Mouse (Mus musculus) heart, adult 2 months (tissue): ENCODE results near the gene Slc9a9. TPM values are rescaled to one million over a fixed set of nuclear protein-coding genes. Genes with fewer than 3 reads are reported as not detected.

Experiments
- DNase-seq, 2 experiments: peaks; one replicate each; pipeline ENCODE4 v3.0.0; 2021
- H3K27ac ChIP-seq: fragments of 200-600 bp; 2 replicates; pipeline ENCODE4 v1.8.1; 2022
- H3K27me3 ChIP-seq: fragments of 200-500 bp; 2 replicates; pipeline ENCODE4 v1.6.1; 2012; ENCODE audit warnings: mild to moderate bottlenecking, low read length, inconsistent platforms, mixed read lengths; ENCODE audit not compliant: control insufficient read depth, insufficient read depth
- H3K36me3 ChIP-seq: fragments of 200-500 bp; 2 replicates; pipeline ENCODE4 v1.6.1; 2012; ENCODE audit warnings: low read length, inconsistent platforms; ENCODE audit not compliant: control insufficient read depth, insufficient read depth
- H3K4me1 ChIP-seq: fragments of 200-500 bp; 2 replicates; pipeline ENCODE4 v1.6.1; 2011; ENCODE audit warnings: low read length; ENCODE audit not compliant: control insufficient read depth, insufficient read depth
- H3K4me3 ChIP-seq: fragments of 200-600 bp; 2 replicates; pipeline ENCODE4 v1.8.1; 2022
- H3K79me2 ChIP-seq: fragments of 200-500 bp; replicated peaks from 2 replicates; pipeline ENCODE4 v1.6.1; 2012; ENCODE audit warnings: mild to moderate bottlenecking, inconsistent platforms, low read length, moderate library complexity, mixed read lengths; ENCODE audit not compliant: control insufficient read depth, insufficient read depth
- H3K9ac ChIP-seq: fragments of 200-500 bp; 2 replicates; pipeline ENCODE4 v1.6.1; 2012; ENCODE audit warnings: low read depth, mild to moderate bottlenecking, control low read depth, inconsistent platforms, low read length, mixed read lengths
- CTCF ChIP-seq: fragments of 200-600 bp; IDR thresholded peaks from 2 replicates; pipeline ENCODE4 v1.8.1; 2022; ENCODE audit warnings: antibody characterized with exemption, mild to moderate bottlenecking, moderate library complexity
- EP300 ChIP-seq: fragments of 200-500 bp; IDR thresholded peaks from 2 replicates; pipeline ENCODE4 v1.6.1; 2011; ENCODE audit warnings: low read depth, low read length, control low read depth; ENCODE audit not compliant: insufficient read depth
- POLR2A ChIP-seq: fragments of 200-500 bp; IDR thresholded peaks from 2 replicates; pipeline ENCODE4 v1.6.1; 2011; ENCODE audit warnings: mild to moderate bottlenecking, low read depth, low read length, control low read depth; ENCODE audit not compliant: insufficient read depth
- WGBS: fragments of 180-500 bp; shearing (Covaris S2); methylation state at CpG from one replicate; pipeline ENCODE4 v1.1.7; 2018; 5-methylcytosine and 5-hydroxymethylcytosine counted together
- intact Hi-C: fragments of 180-260 bp; cut with DNase I; formaldehyde crosslinking; loops from one replicate; pipeline ENCODE4 v1.15.1; 2025
- polyA plus RNA-seq: library from polyadenylated mRNA; depleted of rRNA; stranded (reverse); fragments of >200 nt; gene quantifications from 2 replicates; pipeline ENCODE4 v1.2.3, GENCODE M21; 2012
- total RNA-seq, 2 experiments: library from RNA; stranded (reverse); gene quantifications; 2 replicates each; pipeline ENCODE4 v1.2.3; 2021

Gene Slc9a9
- total and polyA plus RNA-seq, 3 experiments, result 1.9 to 2.2 (median 2.0) TPM

GRCm38 (mm10) chr9:95220009-95220408, 550.3 kb downstream of the Slc9a9 start:
- Histone ChIP-seq H3K79me2 (no peaks in the 10 kb centered on the region), H3K27me3 (no peaks in the 10 kb centered on the region), H3K4me3 (no peak overlapping the region), H3K27ac (no peak overlapping the region), H3K9ac (no peak overlapping the region), H3K4me1 (peaks cover 2% of the 10 kb centered on the region; the same call in 1 of the 2 replicates), H3K36me3 (no peaks in the 10 kb centered on the region)
- peak in 1 of 2 experiments; percentile 4 for DNase-seq
- intact Hi-C loops, result no loop called here
- 34% methylated on average over 3 of the region's 3 CpGs for WGBS
- TF ChIP-seq POLR2A (no peak), CTCF (no peak), EP300 (no peak)

GRCm38 (mm10) chr9:95221310-95221709, 551.6 kb downstream of the Slc9a9 start:
- peaks cover 2% of the 10 kb centered on the region; the same call in 1 of the 2 replicates for H3K4me1 ChIP-seq
- no peaks in the 10 kb centered on the region for H3K27me3 ChIP-seq
- H3K9ac ChIP-seq, result no peak overlapping the region
- TF ChIP-seq POLR2A (no peak), CTCF (no peak)
- no peak for DNase-seq
- 49% methylated on average over 5 of the region's 5 CpGs for WGBS
- H3K36me3 ChIP-seq, result no peaks in the 10 kb centered on the region
- intact Hi-C loops, result no loop called here
- no peak overlapping the region for H3K4me3 ChIP-seq
- no peak overlapping the region for H3K27ac ChIP-seq
- no peaks in the 10 kb centered on the region for H3K79me2 ChIP-seq

GRCm38 (mm10) chr9:95226986-95227385, 557.3 kb downstream of the Slc9a9 start:
- 85% methylated on average over 4 of the region's 4 CpGs for WGBS
- Histone ChIP-seq H3K9ac (no peak overlapping the region), H3K79me2 (no peaks in the 10 kb centered on the region), H3K4me3 (no peak overlapping the region), H3K36me3 (no peaks in the 10 kb centered on the region), H3K4me1 (no peaks in the 10 kb centered on the region), H3K27me3 (no peaks in the 10 kb centered on the region), H3K27ac (no peak overlapping the region)
- intact Hi-C loops, result no loop called here
- TF ChIP-seq EP300, result no peak
- no peak for TF ChIP-seq POLR2A
- no peak for TF ChIP-seq CTCF
- DNase-seq, result no peak

GRCm38 (mm10) chr9:95228123-95228522, 558.4 kb downstream of the Slc9a9 start:
- H3K27ac ChIP-seq, result no peak overlapping the region
- H3K36me3 ChIP-seq, result no peaks in the 10 kb centered on the region
- no peak overlapping the region for H3K4me3 ChIP-seq
- TF ChIP-seq EP300 (no peak), CTCF (no peak), POLR2A (no peak)
- no peak for DNase-seq
- no peak overlapping the region for H3K9ac ChIP-seq
- intact Hi-C loops, result no loop called here
- no peaks in the 10 kb centered on the region for H3K4me1 ChIP-seq
- no peaks in the 10 kb centered on the region for H3K27me3 ChIP-seq
- WGBS, result 97% methylated on average over 1 of the region's 1 CpGs
- no peaks in the 10 kb centered on the region for H3K79me2 ChIP-seq

- H3K4me3 ChIP-seq, result no peak overlapping the region
- H3K9ac ChIP-seq, result no peak overlapping the region
- no peak overlapping the region for H3K27ac ChIP-seq
- no peak for DNase-seq
- no peaks in the 10 kb centered on the region for H3K4me1 ChIP-seq
- no peaks in the 10 kb centered on the region for H3K36me3 ChIP-seq
- TF ChIP-seq CTCF, result no peak
- no peak for TF ChIP-seq EP300
- no peak for TF ChIP-seq POLR2A
- intact Hi-C loops, result no loop called here
- H3K79me2 ChIP-seq, result no peaks in the 10 kb centered on the region
- H3K27me3 ChIP-seq, result no peaks in the 10 kb centered on the region
- 86% methylated on average over 2 of the region's 2 CpGs for WGBS
Measured at GRCm38 (mm10) chr9:95229147-95229546, 559.4 kb downstream of the Slc9a9 start.

GRCm38 (mm10) chr9:95239900-95240299, 570.2 kb downstream of the Slc9a9 start:
- H3K4me3 ChIP-seq, result no peak overlapping the region
- DNase-seq, result no peak
- no peaks in the 10 kb centered on the region for H3K27me3 ChIP-seq
- no peaks in the 10 kb centered on the region for H3K4me1 ChIP-seq
- no peaks in the 10 kb centered on the region for H3K79me2 ChIP-seq
- no peak for TF ChIP-seq EP300
- TF ChIP-seq POLR2A, result no peak
- TF ChIP-seq CTCF, result no peak
- H3K27ac ChIP-seq, result no peak overlapping the region
- no peaks in the 10 kb centered on the region for H3K36me3 ChIP-seq
- H3K9ac ChIP-seq, result no peak overlapping the region
- intact Hi-C loops, result no loop called here

- H3K36me3 ChIP-seq, result no peaks in the 10 kb centered on the region
- no peaks in the 10 kb centered on the region for H3K4me1 ChIP-seq
- no peak overlapping the region for H3K27ac ChIP-seq
- DNase-seq, result no peak
- no peak for TF ChIP-seq POLR2A
- TF ChIP-seq EP300, result no peak
- TF ChIP-seq CTCF, result no peak
- intact Hi-C loops, result no loop called here
- H3K79me2 ChIP-seq, result no peaks in the 10 kb centered on the region
- H3K27me3 ChIP-seq, result no peaks in the 10 kb centered on the region
- no peak overlapping the region for H3K9ac ChIP-seq
- no peak overlapping the region for H3K4me3 ChIP-seq
- WGBS, result 97% methylated on average over 2 of the region's 2 CpGs
Measured at GRCm38 (mm10) chr9:95242628-95243195, 573.0 kb downstream of the Slc9a9 start.
